ENCODE assay signal across 8 mouse cellular contexts in the genomic region with DNA sequence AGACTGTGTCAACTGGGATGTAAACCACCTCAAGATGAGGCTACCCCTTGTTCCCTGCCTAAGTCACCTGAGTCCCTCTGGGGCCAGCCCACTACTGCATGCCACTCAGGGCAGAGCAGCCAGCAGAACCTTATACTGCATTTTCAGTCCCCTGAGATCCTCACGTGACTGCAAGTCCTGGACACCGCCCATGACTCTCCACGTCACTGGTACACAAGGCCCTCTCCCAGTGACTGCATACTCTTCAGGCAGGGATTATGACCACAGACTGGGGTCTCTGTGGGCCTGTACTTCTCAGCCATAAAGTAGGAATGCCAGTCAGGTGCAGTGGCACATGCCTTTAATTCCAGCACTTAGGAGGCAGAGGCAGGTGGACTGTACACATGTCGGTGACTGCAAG.
DNase-seq lines count a peak whose midpoint lies in the region; ATAC-seq and TF ChIP-seq lines count a peak whose summit lies in the region.

No protein-coding gene starts in this region.

- H3K27me3 ChIP-seq in forebrain, embryonic 14.5 days (replicated peaks; ENCODE audit: control insufficient read depth, insufficient read depth, low read length), result no peaks in the 10 kb centered on the region
- no peaks in the 10 kb centered on the region for H3K27me3 ChIP-seq in forebrain, embryonic 10.5 days (ENCODE audit: poor library complexity, severe bottlenecking)
- no peaks in the 10 kb centered on the region for H3K27me3 ChIP-seq in limb, embryonic 15.5 days
- H3K27me3 ChIP-seq in stomach, postnatal 0 days (ENCODE audit: control insufficient read depth, insufficient read depth, low read length), result no peaks in the 10 kb centered on the region

- no peak overlapping the region for H3K9ac ChIP-seq in forebrain, embryonic 14.5 days (ENCODE audit: low read length)
- no peak overlapping the region for H3K9ac ChIP-seq in limb, embryonic 15.5 days
- H3K9ac ChIP-seq in stomach, postnatal 0 days (ENCODE audit: low read length), result no peak overlapping the region

- no peaks in the 10 kb centered on the region for H3K9me3 ChIP-seq in forebrain, embryonic 14.5 days (replicated peaks; ENCODE audit: control insufficient read depth, low read length)
- H3K9me3 ChIP-seq in forebrain, embryonic 10.5 days, result no peaks in the 10 kb centered on the region
- no peaks in the 10 kb centered on the region for H3K9me3 ChIP-seq in limb, embryonic 15.5 days
- no peaks in the 10 kb centered on the region for H3K9me3 ChIP-seq in stomach, postnatal 0 days (ENCODE audit: control insufficient read depth, low read length)

- H3K4me1 ChIP-seq in forebrain, embryonic 14.5 days (ENCODE audit: control insufficient read depth, insufficient read depth, low read length), result peaks cover 57% of the 10 kb centered on the region
- H3K4me1 ChIP-seq in forebrain, embryonic 10.5 days, result peaks cover 51% of the 10 kb centered on the region
- peaks cover 97% of the 10 kb centered on the region for H3K4me1 ChIP-seq in limb, embryonic 15.5 days
- H3K4me1 ChIP-seq in stomach, postnatal 0 days (replicated peaks; ENCODE audit: control insufficient read depth, insufficient read depth), result peaks cover 48% of the 10 kb centered on the region

- no peak overlapping the region for H3K4me2 ChIP-seq in forebrain, embryonic 14.5 days (ENCODE audit: low read length)
- no peak overlapping the region for H3K4me2 ChIP-seq in limb, embryonic 15.5 days
- H3K4me2 ChIP-seq in stomach, postnatal 0 days (replicated peaks; ENCODE audit: low read depth), result no peak overlapping the region; the same call in 1 of the 2 replicates

- no peak for TF ChIP-seq CTCF in stomach, postnatal 0 days (IDR thresholded peaks at IDR 0.05; ENCODE audit: low read depth)

- no peak overlapping the region for H3K4me3 ChIP-seq in forebrain, embryonic 14.5 days (ENCODE audit: low read depth, low read length)
- no peak overlapping the region for H3K4me3 ChIP-seq in forebrain, embryonic 10.5 days
- H3K4me3 ChIP-seq in limb, embryonic 15.5 days, result no peak overlapping the region
- H3K4me3 ChIP-seq in stomach, postnatal 0 days (ENCODE audit: low read depth, low read length), result no peak overlapping the region

- WGBS in forebrain, embryonic 14.5 days, result 94% methylated on average over 4 of the region's 4 CpGs
- 89% methylated on average over 4 of the region's 4 CpGs for WGBS in forebrain, embryonic 10.5 days
- 43% methylated on average over 4 of the region's 4 CpGs for whole genome bisulfite sequencing in limb, embryonic 15.5 days
- 62% methylated on average over 4 of the region's 4 CpGs for WGBS in stomach, postnatal 0 days

- 0 out of 2 replicates have a peak overlapping the region, but pooled peaks have one; percentile 44 for H3K27ac ChIP-seq in forebrain, embryonic 14.5 days (ENCODE audit: low read depth, low read length)
- no peak overlapping the region for H3K27ac ChIP-seq in forebrain, embryonic 10.5 days
- peak overlapping the region; percentile 91 for H3K27ac ChIP-seq in limb, embryonic 15.5 days
- H3K27ac ChIP-seq in stomach, postnatal 0 days (replicated peaks), result peak overlapping the region; percentile 80

- no peak for ATAC-seq in forebrain, embryonic 14.5 days
- ATAC-seq in limb, embryonic 15.5 days (ENCODE audit: insufficient number of reproducible peaks, low FRiP score, low TSS enrichment, low read depth), result peak; percentile 12; the same call in 1 of the 2 replicates
- peak; percentile 53 for ATAC-seq in stomach, postnatal 0 days (ENCODE audit: low FRiP score, low TSS enrichment)

- no peak for TF ChIP-seq EP300 in stomach, postnatal 0 days (optimal IDR thresholded peaks at IDR 0.05)

- no peak for DNase-seq in forebrain, embryonic 14.5 days (ENCODE audit: low spot score)
- DNase-seq in forebrain, embryonic 10.5 days (ENCODE audit: extremely low spot score, low spot score), result no peak
- DNase-seq in spleen, adult 12 weeks (ENCODE audit: low spot score), result peak; percentile 62
- DNase-seq in spleen, adult 18-20 months, result no peak
- DNase-seq in stomach, postnatal 0 days (ENCODE audit: low spot score), result peak; percentile 70
- no peak for DNase-seq in B cell, adult 2 months
- no peak for DNase-seq in cerebellum, postnatal 36 days

- H3K36me3 ChIP-seq in forebrain, embryonic 14.5 days (ENCODE audit: control insufficient read depth, insufficient read depth, low read length), result no peaks in the 10 kb centered on the region
- H3K36me3 ChIP-seq in forebrain, embryonic 10.5 days (replicated peaks), result no peaks in the 10 kb centered on the region
- H3K36me3 ChIP-seq in limb, embryonic 15.5 days, result no peaks in the 10 kb centered on the region
- no peaks in the 10 kb centered on the region for H3K36me3 ChIP-seq in stomach, postnatal 0 days (ENCODE audit: control insufficient read depth, insufficient read depth, low read length)

Comparison
In these comparisons a context has a peak if more than half of its experiments do, and no peak if none do; other contexts are left out.
1. DNase-seq: peak in spleen, adult 12 weeks (single experiment) and stomach, postnatal 0 days (single experiment); none in forebrain, embryonic 14.5 days (single experiment), forebrain, embryonic 10.5 days (single experiment), spleen, adult 18-20 months (0 of 2), B cell, adult 2 months (0 of 2) and cerebellum, postnatal 36 days (0 of 2).